Mouse (Mus musculus): ENCODE measurements at regions not wholly inside any gene's neighbourhood (a gene's known extent, or its start where the extent isn't known, plus 50 kb on each side); places are given as distances from the start of the nearest gene placed in this dataset.
"Not testable (repeated sequence)": the region's sequence is repeated elsewhere in the genome, so short reads cannot be mapped to it uniquely, and the experiment has no call there.

DNA sequence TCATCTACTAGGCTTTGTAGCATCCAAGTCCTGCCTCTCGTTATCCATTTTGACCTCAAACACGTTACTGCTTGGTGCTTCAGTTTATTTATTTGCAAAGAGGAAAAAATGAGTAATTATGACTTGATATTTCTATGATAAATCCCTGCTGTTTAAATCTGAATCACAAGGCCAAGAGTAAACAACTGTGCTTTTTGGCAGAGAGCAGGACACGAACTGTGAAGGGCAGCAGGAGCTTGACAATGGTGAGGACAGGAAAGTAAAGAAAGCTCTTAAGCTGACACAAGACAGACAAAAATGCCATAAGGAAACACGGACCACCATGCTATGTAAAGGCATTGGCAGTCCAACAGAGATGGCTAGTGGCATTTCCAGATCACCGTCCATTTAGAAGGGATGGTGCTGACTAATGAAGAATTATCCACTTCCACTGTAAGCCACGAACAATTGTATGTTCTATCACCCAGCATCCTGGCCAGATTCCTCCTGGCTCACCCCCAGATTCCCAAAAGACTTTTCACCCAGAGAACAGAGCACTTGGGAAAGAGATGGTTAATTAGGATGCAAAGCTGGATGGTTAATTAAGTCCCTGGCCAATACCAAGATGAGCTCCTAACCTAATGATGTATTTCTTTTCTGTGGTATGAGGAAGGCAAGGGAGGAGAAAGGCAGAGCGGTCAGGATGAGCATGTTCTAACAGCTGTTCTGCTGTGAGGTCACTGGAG lies 476.1 kb upstream of the Cdh5 start:
- Histone ChIP-seq H3K27me3 (ENCODE audit: insufficient read depth, low read length) (no peaks in the 10 kb centered on the region), H3K4me3 (ENCODE audit: low read length) (no peak overlapping the region), H3K4me1 (ENCODE audit: insufficient read depth, low read length) (no peaks in the 10 kb centered on the region), H3K36me3 (ENCODE audit: insufficient read depth, low read length) (no peaks in the 10 kb centered on the region), H3K9ac (replicated peaks; ENCODE audit: low read length) (no peak overlapping the region), H3K4me2 (replicated peaks; ENCODE audit: low read depth, low read length) (no peak overlapping the region), H3K9me3 (ENCODE audit: low read length) (0 out of 2 replicates have a peak, but pooled peaks cover 2% of the 10 kb centered on the region), H3K27ac (ENCODE audit: low read length) (no peak overlapping the region)
- 79% methylated on average over 7 of the region's 7 CpGs for WGBS
- ATAC-seq (ENCODE audit: low FRiP score, low TSS enrichment), result no peak

DNA sequence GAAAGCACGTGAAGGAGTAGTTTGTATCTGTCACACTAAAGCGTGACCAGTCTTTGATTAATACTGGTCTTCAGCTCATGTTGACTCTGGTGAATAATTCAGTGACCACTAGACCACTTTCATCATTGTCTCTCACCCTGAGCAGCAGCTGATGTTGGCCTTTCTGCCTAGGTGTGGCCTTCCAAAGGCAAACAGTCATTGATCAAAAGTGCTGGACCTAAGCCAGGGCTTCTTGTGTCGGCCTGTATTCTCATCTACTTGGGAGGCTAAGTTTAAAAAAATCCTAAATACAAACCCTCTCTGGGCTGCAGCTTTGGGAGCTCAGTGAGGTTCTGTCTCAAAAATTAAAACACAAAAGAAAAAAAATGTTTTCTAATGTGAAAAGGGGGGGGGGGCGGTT lies 475.0 kb upstream of the Cdh5 start:
- Histone ChIP-seq H3K4me2 (replicated peaks; ENCODE audit: low read depth, low read length) (no peak overlapping the region), H3K9me3 (ENCODE audit: low read length) (0 out of 2 replicates have a peak, but pooled peaks cover under 1% of the 10 kb centered on the region), H3K9ac (replicated peaks; ENCODE audit: low read length) (no peak overlapping the region), H3K27me3 (ENCODE audit: insufficient read depth, low read length) (no peaks in the 10 kb centered on the region), H3K4me1 (ENCODE audit: insufficient read depth, low read length) (no peaks in the 10 kb centered on the region), H3K4me3 (ENCODE audit: low read length) (no peak overlapping the region), H3K36me3 (ENCODE audit: insufficient read depth, low read length) (no peaks in the 10 kb centered on the region), H3K27ac (ENCODE audit: low read length) (no peak overlapping the region)
- ATAC-seq (ENCODE audit: low FRiP score, low TSS enrichment), result no peak
- 54% methylated on average over 4 of the region's 4 CpGs for WGBS

DNA sequence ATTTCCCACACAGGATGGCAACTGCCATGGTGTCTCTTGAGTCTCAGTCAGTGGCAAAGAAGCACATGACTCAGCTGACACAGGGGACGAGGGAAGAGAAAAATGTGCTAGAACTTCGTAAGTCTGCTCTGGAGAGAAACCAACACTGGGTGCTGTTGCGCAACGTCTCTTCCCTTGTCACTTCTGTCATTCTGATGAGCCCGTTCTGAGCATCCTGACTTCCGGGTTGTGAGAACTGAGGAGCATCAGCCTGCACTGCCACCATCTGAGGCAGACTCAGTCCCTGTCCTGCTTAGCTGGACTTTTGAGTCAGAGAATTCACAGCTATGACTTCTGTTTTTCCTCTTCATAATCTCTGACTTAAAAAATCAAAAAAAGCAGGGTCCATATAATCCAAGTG lies 468.9 kb upstream of the Cdh5 start:
- no peak overlapping the region for H3K27ac ChIP-seq (ENCODE audit: low read length)
- H3K9ac ChIP-seq (replicated peaks; ENCODE audit: low read length), result no peak overlapping the region
- no peak overlapping the region for H3K4me2 ChIP-seq (replicated peaks; ENCODE audit: low read depth, low read length)
- no peaks in the 10 kb centered on the region for H3K4me1 ChIP-seq (ENCODE audit: insufficient read depth, low read length)
- WGBS, result 79% methylated on average over 6 of the region's 6 CpGs
- no peaks in the 10 kb centered on the region for H3K9me3 ChIP-seq (ENCODE audit: low read length)
- no peak overlapping the region for H3K4me3 ChIP-seq (ENCODE audit: low read length)
- H3K36me3 ChIP-seq (ENCODE audit: insufficient read depth, low read length), result no peaks in the 10 kb centered on the region
- no peak for ATAC-seq (ENCODE audit: low FRiP score, low TSS enrichment)
- no peaks in the 10 kb centered on the region for H3K27me3 ChIP-seq (ENCODE audit: insufficient read depth, low read length)

DNA sequence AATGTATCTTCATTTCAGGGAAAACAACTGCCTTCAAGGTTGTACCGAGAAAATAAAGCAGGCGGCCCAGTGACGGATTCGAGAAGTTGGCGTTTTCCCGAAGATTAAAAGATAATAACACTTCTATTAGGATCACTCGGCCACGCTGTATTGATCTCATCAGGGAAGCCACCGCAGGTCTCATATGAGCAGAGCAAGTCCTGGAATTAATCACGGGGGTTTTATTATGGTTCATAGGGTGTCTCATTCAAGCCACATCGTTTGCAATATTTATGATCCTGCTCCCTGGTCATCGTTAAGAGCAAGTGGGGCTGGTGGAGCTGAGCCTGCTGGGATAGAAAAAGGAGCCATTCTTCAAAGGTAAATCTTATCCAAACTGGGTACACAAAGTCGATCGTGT lies 466.5 kb upstream of the Cdh5 start:
- no peak overlapping the region for H3K4me2 ChIP-seq (replicated peaks; ENCODE audit: low read depth, low read length)
- no peak overlapping the region for H3K4me3 ChIP-seq (ENCODE audit: low read length)
- no peak overlapping the region for H3K9ac ChIP-seq (replicated peaks; ENCODE audit: low read length)
- H3K9me3 ChIP-seq (ENCODE audit: low read length), result no peaks in the 10 kb centered on the region
- 70% methylated on average over 14 of the region's 14 CpGs for WGBS
- no peak overlapping the region for H3K27ac ChIP-seq (ENCODE audit: low read length)
- ATAC-seq (ENCODE audit: low FRiP score, low TSS enrichment), result no peak
- no peaks in the 10 kb centered on the region for H3K4me1 ChIP-seq (ENCODE audit: insufficient read depth, low read length)
- H3K36me3 ChIP-seq (ENCODE audit: insufficient read depth, low read length), result no peaks in the 10 kb centered on the region
- H3K27me3 ChIP-seq (ENCODE audit: insufficient read depth, low read length), result no peaks in the 10 kb centered on the region

DNA sequence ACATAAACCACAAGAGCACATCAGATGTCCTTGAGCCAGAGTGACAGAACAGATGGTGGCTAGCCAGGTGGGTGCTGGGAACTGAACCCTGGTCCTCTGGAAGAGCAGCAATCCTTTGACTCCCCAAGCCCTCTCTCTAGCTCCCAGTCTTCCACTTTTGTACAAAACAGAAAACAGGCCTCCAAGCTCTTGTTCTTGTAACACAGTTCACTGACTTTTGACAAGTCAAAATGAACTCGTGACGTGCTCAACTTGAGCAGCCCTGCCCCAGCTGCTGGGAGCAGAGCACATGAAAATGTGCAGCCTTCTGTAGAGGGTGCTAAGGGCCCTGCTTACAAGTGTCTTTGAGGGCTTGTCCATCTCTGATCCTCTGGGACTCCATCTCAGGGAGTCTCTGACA lies 457.8 kb upstream of the Cdh5 start:
- Histone ChIP-seq H3K9me3 (ENCODE audit: low read length) (no peaks in the 10 kb centered on the region), H3K4me1 (ENCODE audit: insufficient read depth, low read length) (no peaks in the 10 kb centered on the region), H3K9ac (replicated peaks; ENCODE audit: low read length) (no peak overlapping the region), H3K27ac (ENCODE audit: low read length) (no peak overlapping the region), H3K4me2 (replicated peaks; ENCODE audit: low read depth, low read length) (no peak overlapping the region), H3K36me3 (ENCODE audit: insufficient read depth, low read length) (no peaks in the 10 kb centered on the region), H3K27me3 (ENCODE audit: insufficient read depth, low read length) (no peaks in the 10 kb centered on the region), H3K4me3 (ENCODE audit: low read length) (no peak overlapping the region)
- 89% methylated on average over 2 of the region's 2 CpGs for whole genome bisulfite sequencing
- no peak for ATAC-seq (ENCODE audit: low FRiP score, low TSS enrichment)

DNA sequence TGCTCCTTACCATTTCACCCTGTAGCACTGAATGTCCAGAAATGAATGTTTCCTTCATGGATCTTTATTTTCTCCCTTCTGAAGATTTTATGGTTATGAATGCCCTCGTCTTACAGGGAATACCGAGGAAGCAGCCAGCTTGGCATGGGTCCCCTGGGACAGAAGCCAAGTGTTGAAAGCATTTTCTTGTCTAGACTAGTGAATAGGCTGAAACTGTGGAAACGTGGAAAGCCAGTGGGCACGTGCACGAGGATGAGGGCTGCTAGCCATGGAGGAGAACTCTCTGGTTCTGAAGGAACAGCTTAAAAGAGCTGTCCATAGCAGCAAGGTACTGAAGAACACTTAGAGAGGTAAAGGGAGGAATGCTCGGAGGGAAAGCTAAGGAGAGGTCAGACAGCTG lies 457.3 kb upstream of the Cdh5 start:
- ATAC-seq (ENCODE audit: low FRiP score, low TSS enrichment), result no peak
- WGBS, result 73% methylated on average over 6 of the region's 6 CpGs
- Histone ChIP-seq H3K36me3 (ENCODE audit: insufficient read depth, low read length) (no peaks in the 10 kb centered on the region), H3K4me1 (ENCODE audit: insufficient read depth, low read length) (no peaks in the 10 kb centered on the region), H3K27me3 (ENCODE audit: insufficient read depth, low read length) (no peaks in the 10 kb centered on the region), H3K4me2 (replicated peaks; ENCODE audit: low read depth, low read length) (no peak overlapping the region), H3K9me3 (ENCODE audit: low read length) (no peaks in the 10 kb centered on the region), H3K4me3 (ENCODE audit: low read length) (no peak overlapping the region), H3K9ac (replicated peaks; ENCODE audit: low read length) (no peak overlapping the region), H3K27ac (ENCODE audit: low read length) (no peak overlapping the region)

DNA sequence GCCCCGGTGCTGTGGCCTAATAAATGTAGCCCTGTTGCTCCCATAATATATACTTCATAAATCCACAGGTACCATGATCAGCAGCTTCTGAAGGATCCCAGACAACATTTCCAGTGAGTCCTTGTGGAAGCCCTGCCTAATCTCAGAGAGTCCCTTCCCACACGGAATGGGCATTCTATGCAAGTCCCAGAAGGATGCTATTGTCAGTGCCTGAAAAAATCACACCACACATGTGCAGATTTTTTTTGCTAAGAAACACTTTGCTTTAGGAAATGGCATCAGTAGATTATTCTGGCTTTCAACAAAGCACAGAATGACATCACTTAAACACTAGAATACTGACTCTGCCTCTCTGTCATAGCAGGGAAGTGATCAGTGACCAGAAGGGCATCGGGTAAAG lies 456.6 kb upstream of the Cdh5 start:
- WGBS, result 89% methylated on average over 3 of the region's 3 CpGs
- ATAC-seq (ENCODE audit: low FRiP score, low TSS enrichment), result no peak

DNA sequence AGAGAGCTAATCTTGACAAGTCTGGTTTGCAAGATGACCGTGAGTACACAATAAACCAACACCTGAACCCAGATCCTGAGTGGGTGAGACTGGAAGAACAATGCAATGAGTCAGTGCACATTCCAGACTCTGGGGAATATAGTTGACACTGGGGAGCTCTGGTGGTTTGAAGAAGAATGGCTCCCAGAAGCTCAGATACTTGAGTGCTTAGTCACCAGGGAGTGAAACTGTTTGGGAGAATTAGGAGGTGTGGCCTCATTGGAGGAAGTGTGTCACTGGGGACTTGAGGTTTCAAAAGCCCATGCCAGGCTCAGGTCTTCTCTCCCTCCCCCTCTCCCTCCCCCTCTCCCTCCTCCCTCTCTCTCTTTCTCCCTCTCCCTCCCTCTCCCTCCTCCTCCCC lies 436.6 kb upstream of the Cdh5 start:
- Histone ChIP-seq H3K4me1 (ENCODE audit: insufficient read depth, low read length) (no peaks in the 10 kb centered on the region), H3K9me3 (ENCODE audit: low read length) (0 out of 2 replicates have a peak, but pooled peaks cover 2% of the 10 kb centered on the region), H3K4me3 (ENCODE audit: low read length) (no peak overlapping the region), H3K27ac (ENCODE audit: low read length) (no peak overlapping the region), H3K9ac (replicated peaks; ENCODE audit: low read length) (no peak overlapping the region), H3K27me3 (ENCODE audit: insufficient read depth, low read length) (no peaks in the 10 kb centered on the region), H3K4me2 (replicated peaks; ENCODE audit: low read depth, low read length) (no peak overlapping the region), H3K36me3 (ENCODE audit: insufficient read depth, low read length) (no peaks in the 10 kb centered on the region)
- no peak for ATAC-seq (ENCODE audit: low FRiP score, low TSS enrichment)
- WGBS, result 85% methylated on average over 1 of the region's 1 CpGs

More for the DNA sequence above, 456.6 kb upstream of the Cdh5 start:
- Histone ChIP-seq H3K4me1 (ENCODE audit: insufficient read depth, low read length) (no peaks in the 10 kb centered on the region), H3K4me3 (ENCODE audit: low read length) (no peak overlapping the region), H3K9ac (replicated peaks; ENCODE audit: low read length) (no peak overlapping the region), H3K36me3 (ENCODE audit: insufficient read depth, low read length) (no peaks in the 10 kb centered on the region), H3K9me3 (ENCODE audit: low read length) (no peaks in the 10 kb centered on the region), H3K27me3 (ENCODE audit: insufficient read depth, low read length) (no peaks in the 10 kb centered on the region), H3K27ac (ENCODE audit: low read length) (no peak overlapping the region), H3K4me2 (replicated peaks; ENCODE audit: low read depth, low read length) (no peak overlapping the region)

DNA sequence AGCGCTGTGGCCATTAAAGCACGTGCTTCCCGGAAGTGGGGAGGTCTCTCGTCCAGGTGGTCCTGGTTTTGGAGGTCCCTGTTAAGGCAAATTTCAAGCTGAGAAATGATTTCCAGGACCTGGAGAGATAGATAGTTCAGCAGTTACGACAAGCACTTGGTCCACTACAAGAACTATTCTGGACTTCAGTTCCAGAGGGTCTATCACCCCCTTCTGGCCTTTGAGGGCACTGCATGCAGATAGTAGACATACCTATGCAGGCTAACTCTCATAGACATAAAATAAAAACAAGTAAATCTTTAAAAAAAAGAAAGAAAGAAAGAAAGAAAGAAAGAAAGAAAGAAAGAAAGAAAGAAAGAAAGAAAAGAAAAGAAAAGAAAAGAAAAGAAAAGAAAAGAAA lies 415.2 kb upstream of the Cdh5 start:
- WGBS, result 91% methylated on average over 5 of the region's 5 CpGs

DNA sequence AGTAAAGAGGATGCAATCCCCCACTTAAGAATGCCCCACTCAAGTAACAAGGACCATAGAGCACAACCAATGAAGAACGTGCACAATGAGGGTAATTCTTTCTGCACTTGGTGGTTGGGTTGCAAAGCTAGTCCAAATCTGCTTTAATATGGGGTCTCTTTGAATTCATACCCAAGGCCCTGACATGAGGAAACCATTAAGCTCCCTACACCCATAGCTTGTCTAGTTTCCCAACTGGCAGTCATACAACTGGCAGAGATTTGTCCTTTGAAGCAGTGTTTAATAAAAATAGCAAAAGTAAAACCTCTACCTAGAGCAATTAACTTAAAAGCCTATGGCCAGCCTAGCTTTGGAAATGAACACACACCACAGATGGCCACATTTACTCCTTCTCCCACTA lies 411.0 kb upstream of the Cdh5 start:
- WGBS, result 88% methylated on average over 1 of the region's 1 CpGs
- Histone ChIP-seq H3K4me2 (replicated peaks; ENCODE audit: low read depth, low read length) (no peak overlapping the region), H3K4me3 (ENCODE audit: low read length) (no peak overlapping the region), H3K9me3 (ENCODE audit: low read length) (no peaks in the 10 kb centered on the region), H3K27me3 (ENCODE audit: insufficient read depth, low read length) (no peaks in the 10 kb centered on the region), H3K27ac (ENCODE audit: low read length) (no peak overlapping the region), H3K4me1 (ENCODE audit: insufficient read depth, low read length) (no peaks in the 10 kb centered on the region), H3K36me3 (ENCODE audit: insufficient read depth, low read length) (no peaks in the 10 kb centered on the region), H3K9ac (replicated peaks; ENCODE audit: low read length) (no peak overlapping the region)
- ATAC-seq (ENCODE audit: low FRiP score, low TSS enrichment), result no peak

More for the DNA sequence above, 415.2 kb upstream of the Cdh5 start:
- H3K4me3 ChIP-seq (ENCODE audit: low read length); H3K9me3 ChIP-seq (ENCODE audit: low read length); H3K36me3 ChIP-seq (ENCODE audit: insufficient read depth, low read length); H3K27me3 ChIP-seq (ENCODE audit: insufficient read depth, low read length); ATAC-seq (ENCODE audit: low FRiP score, low TSS enrichment); H3K4me2 ChIP-seq (replicated peaks; ENCODE audit: low read depth, low read length); H3K9ac ChIP-seq (replicated peaks; ENCODE audit: low read length); H3K27ac ChIP-seq (ENCODE audit: low read length); H3K4me1 ChIP-seq (ENCODE audit: insufficient read depth, low read length): not testable (repeated sequence)
